Mouse (Mus musculus) right cerebral cortex, postnatal 4 days (tissue): ENCODE results near the gene Lat2.
"Not testable (repeated sequence)": the region's sequence is repeated elsewhere in the genome, so short reads cannot be mapped to it uniquely, and the experiment has no call there.

Source experiments
- DNase-seq: peaks from one replicate; pipeline ENCODE4 v3.0.0-alpha.2; 2022

Gene Lat2

DNA sequence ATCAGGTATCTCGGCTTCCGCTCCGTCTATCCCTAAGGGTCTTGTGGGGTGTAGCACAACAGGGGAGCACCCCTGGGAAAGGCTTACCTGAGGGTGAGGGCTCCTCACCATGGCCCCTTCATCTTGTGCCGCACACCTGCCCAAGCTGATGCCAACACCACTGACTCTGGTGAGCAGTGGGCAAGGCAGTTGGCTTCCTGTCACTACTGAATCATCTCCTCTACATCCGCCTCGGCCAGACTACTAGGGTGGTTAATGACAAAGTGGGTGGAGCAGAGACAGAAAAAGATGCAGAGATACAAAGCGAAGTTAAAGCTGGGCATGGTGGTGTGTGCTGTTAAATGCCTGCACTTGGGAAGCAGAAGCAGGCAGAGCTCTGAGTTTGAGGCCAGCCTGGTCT, at the start of gene Lat2:
TSS of gene Lat2 (minus strand) at position 224 of the 400 bp plus-strand sequence.
- no peak for DNase-seq

DNA sequence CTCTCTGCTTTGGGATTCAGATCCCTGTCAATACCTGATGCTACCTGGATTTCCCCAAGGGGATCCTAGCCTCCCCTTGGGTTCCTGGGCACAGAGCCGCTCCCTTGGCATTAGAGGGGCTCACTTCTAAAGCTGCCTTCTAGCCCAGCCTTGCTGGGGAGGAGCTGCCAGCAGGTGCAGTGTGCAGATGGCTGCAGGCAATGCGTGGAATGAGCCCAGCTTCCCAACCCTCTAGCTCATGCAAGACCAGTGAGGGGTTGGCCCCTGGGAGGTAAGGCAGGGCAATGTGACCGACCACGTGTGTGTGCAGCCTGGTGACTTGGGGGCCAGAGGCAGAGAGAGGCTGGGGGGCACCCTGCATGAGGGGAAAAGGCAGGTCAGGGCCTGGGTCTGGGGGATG, 41.9 kb upstream of the Lat2 start:
- no peak for DNase-seq

DNA sequence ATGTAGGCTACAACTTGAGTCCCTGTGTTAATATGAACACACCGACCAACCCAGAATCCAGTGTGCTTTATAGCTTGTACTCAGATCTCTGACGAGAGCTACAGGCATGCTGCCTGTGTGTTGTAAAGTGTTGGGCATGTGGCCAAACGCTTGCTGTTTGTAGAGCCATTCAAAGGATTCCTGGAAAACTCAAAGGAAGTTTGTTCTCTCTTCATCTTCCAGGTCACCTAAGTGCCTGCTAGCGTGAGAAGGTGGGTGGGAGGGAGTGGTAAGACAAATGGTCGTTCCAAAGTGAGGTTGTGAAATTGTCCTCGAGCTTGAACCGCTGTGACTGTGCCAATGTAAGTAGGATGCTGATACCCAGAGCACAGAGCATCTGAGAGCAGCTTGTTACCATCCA, 37.2 kb upstream of the Lat2 start:
- DNase-seq = peak; percentile 52

DNA sequence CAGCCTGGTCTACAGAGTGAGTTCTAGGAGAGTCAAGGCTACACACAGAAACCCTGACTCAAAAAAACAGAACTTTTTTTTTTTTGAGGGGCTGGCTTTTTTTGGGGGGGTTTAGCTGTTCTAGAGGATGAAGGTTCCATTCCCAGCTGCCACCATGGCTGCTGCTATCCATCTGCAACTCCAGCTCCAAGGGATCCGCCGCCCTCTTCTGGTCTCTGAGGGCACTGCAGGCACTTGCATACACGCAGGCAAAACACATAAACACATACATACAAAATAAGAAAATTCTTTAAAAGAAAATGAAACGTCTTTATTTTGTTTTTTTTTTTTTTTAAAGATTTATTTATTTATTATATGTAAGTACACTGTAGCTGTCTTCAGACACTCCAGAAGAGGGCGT, 36.1 kb upstream of the Lat2 start:
- DNase-seq = peak; percentile 66

DNA sequence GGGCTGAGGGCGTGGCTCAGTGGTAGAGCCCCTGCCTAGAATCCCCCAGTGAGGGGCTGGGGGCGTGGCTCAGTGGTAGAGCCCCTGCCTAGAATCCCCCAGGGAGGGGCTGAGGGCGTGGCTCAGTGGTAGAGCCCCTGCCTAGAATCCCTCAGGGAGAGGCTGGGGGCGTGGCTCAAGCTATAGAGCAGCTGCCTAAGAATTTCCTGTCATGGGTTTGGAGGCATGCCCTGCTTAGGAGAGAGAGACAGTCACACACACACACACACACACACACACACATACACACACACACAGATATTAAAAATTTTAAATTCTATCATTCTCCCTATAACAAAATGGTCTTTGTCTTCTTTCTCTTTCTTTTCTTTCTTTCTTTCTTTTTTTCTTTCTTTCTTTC, 34.2 kb upstream of the Lat2 start:
- DNase-seq = not testable (repeated sequence)

DNA sequence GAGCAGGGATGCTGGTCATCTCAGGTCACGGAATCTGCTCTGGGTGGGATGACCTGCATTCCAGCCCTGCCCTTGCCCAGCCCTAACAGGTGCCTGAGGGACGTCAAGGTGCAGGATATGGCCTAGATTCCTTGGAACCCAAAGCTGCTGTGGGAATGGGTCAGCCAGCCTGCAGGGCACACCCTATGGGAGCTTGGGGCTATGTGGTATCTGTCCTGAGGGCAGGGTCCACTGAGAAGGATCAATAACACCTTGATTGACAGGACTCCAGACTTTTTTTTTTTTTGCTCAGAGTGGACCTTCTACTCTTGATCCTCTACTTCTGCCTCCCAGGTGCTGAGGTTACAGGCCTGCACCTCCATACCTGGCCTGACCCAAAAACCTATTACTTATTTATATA, 32.6 kb upstream of the Lat2 start:
- no peak for DNase-seq

DNA sequence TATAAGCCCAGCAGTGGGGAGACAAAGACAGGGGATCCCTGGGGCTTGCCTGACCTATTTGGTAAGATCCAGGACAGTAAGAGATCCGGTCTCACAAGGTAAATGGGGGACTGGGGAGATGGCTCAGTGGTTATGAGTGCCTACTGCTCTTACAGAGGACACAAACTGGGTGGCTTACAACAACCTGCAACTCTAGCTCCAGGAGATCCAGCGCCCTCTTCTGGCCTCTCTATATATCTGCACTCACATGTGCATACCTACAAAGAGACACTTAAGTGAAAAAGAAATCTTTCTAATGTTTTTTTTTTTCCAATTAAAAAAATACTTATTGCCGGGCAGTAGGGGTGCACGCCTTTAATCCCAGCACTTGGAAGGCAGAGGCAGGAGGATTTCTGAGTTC, 31.6 kb upstream of the Lat2 start:
- no peak for DNase-seq

DNA sequence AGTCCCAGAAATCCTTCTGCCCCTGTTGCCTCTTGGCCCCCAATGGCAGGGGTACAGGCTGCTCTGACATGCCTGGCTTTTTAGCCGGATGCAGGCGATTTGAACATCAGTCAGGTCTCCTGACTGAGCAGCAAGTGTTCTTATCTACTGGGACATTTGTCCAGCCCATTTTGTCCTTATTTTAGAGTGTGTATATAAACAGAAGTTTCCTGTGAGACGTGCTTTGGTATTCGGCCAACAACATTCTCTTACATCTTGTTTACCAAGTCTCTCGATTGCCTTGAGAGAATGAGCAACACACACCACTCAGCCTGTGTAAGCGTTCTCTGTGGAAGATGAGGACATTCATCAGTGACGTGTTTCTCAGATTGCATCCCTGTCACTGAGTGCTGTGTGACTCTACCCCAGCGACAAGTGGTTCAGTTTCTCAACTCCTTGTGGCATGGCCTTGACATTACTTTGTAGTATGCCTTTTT, 29.9 kb upstream of the Lat2 start:
- DNase-seq = no peak

DNA sequence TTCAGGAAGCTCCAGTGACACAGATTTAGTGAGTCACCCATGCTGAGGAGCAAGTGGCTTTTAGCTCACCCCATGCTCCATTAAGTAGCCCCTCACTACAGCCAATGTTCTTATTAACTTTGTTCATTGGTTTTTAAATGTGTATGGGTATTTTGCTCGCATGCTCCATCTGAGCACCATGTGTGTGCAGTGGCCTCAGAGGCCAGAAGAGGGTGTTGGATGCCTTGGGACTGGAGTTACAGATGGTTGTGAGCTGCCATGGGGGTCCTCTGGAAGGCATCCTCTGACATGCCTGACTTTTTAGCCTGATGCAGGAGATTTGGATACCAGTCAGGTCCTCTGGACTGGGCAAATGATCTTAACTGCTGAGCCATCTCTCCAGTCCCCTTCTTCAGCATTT, 29.3 kb upstream of the Lat2 start:
- no peak for DNase-seq

DNA sequence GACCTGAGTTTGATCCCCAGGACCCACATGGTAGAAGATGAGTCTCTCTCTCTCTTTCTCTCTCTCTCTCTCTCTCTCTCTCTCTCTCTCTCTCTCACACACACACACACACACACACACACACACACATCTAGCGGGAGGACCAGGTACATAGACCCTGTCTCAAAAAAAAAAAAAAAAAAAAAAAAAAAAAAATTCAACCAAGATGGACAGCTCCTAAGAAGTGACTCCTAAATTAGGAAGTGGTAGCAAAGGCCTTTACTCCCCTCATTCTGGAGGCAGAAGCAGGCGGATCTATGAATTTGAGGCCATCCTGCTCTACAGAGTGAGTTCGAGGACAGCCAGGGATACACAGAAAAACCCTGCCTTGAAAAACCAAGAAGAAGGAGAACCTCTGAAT, 25.5 kb upstream of the Lat2 start:
- no peak for DNase-seq

DNA sequence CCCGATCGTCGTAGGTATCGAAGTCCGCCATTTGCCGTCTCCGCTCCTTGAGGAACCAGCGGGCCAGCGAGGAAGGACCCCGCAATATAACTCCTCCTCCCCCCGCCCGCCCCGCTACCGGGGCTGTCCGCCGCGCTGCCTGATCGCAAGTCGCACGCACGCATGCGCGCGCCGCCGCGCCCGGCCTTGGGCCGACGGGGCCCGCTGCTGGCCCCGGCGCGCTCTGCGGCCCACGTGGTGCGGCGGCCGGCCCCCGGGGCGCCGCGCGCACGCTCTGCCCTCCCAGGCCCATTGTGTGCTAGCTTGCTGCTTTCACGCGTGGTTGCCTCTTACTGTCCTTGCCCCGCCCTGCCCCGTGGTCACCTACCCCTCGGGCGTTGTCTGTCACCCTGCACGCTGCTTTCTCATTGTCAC, 24.5 kb upstream of the Lat2 start, which contains the start of gene Eif4h:
TSS of gene Eif4h (minus strand) at position 222 of the 414 bp plus-strand sequence.
- peak; percentile 98 for DNase-seq

DNA sequence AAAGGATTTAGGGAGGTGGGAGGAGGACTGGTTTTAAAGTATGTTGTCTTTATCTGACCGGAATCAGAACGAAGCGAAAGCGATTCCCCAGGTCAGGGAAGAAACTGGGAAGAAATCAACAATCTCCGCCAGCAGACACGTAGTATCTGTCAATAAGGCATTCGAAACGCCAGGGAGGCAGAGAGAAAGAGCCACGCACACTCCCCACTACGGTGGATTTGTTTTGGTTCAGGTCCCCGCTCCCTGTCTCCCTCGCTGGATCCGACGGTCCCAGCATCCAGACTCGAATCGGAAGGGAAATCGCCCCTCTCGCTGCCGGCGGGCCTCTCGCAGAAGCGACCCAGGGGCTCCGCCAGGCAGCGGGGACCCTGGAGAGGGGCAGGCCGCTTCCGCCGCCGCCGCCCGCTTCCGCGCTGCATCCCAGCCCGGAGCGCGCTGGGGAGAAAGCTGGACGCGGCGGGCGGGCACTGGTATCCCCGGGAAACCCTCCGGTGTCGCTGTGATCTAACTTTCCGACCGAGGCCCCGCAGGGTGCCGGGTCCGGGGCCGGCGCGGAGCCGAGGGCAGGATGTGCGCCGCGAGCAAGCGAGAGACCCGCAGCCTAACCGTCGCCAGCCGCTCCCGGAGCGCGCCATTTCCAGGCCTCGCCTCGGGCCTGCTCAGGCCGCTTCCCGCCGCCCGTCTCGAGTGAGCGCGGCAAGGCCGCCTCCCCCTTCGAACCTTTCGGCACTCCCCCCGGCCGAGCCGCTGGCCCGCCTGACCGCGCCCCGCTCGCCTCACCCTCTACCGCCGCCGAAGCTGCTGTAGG, 23.8 kb upstream of the Lat2 start:
- no peak for DNase-seq

DNA sequence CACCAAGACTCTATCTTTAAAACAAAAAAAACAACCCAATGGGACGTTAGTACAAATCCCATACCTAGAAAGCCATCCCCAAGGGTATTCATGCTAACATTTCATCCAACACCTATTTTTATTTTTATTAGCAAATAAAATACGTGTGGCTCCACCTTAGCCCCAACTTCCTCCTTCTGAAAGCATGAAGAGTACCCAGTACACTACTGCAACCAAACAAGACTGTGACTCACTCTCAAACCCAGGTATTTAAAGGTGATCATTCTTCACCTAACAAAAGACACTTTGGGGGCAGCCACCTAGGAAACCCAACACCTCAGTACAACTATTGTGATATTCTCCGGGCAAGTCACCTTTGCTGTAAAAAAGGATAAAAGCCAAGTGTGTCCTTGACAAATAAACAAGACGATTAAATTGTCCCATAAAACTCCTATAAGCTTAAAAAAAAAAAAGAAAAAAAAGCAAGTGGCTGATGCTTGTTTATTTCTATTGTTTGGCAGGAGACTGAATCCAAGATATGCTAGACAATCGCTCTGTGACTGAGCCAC, 23.1 kb upstream of the Lat2 start:
- no peak for DNase-seq

DNA sequence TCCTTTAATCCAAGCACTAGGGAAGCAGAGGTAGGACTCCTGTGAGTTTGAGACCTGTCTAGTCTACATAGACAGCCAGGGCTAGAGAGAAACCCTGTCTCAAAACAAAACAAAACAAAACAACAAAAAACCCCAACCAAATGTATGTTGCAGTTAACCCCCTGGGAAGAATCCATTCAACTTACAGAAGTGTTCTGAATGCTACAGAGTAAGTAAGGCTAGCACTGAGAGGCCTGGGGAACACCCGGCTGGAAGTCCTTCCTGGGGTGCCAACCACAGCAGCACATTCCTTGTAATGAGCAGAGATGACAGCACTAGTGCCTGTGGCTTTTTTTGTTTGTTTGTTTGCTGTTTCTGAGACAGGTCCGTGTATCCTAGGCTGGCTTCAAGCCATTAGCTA, 18.0 kb upstream of the Lat2 start:
- DNase-seq = no peak

DNA sequence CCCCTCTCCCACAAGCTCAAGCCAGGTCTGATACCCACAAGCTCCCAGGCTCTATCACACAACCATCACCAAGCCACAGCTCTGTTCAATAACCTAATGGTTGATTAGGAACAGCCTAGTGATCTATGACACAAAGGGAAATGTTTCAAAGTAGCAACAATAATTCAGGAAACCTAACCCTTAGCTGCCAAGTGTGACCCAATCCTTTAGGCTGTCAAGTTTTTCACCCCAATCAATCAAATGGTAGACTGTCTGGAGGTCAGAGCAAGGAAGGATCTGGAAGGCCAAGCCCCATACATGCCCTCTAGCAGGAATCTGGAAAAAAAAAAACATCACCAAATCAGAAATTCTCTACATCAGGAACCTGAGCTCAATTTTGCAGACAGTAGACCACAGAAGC, 16.0 kb upstream of the Lat2 start:
- no peak for DNase-seq

DNA sequence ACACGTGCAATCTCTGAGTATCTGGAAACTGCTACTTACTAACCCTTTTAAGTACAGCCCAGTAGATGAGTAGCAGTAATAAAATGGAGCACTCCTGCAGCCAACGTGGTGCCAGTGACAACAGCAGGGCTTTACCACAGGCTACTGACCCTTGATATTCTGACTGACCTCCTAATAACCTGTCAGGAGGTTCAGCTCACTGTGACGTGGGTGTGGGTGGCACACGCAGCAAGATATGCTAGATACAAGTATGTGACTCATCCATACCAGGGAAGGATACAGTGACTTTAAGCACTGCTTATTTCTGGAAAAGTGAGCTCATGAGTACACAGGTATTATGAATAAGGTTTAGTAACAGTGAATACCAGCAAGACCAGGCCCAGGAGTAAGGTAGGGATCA, 14.7 kb upstream of the Lat2 start:
- DNase-seq = no peak

DNA sequence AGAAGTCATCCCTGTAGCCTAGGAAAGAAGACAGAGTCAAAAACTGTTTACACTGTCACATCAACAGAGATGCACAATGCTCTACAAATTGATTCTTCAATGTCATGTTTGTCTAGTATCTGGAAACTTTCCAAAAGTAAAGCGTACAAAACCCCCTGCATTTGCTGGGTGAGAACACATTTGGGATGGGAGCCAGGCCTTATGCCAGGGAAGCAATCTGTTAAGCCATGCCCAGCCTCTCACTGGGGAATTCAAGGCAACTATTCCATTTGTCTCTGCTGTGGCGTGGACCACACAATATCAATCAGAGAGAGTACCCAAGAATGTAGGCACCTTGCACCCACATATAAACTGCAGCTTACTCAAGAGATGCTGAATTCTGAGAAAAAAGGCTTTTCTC, 7.2 kb upstream of the Lat2 start:
- DNase-seq = peak; percentile 59

DNA sequence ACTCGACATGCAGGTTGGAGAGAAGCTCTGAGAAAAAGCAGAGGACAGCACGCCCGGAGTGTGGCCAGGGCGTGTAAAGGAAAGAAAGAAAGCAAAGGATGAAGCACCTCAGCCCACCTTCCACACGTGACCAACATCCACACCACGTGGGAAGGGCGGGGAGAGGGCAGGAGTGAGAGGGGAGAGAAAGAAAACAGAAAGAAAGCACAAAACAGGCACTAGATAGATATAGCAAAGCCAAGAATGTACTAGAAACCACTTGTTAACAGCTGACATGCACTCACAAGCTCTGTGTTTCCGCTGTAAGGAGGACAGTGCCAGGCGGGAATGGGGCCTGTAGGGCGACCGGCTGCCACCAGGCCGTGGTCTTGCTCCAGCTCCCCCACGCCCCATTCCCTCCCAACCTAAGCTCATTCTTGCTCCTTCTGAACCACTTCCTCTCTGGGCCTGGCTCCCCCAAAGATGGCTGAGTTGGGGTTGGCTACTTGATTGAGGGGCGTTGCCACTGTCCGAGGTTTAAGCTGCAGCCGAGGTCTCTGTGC, 6.3 kb upstream of the Lat2 start:
- DNase-seq = no peak

DNA sequence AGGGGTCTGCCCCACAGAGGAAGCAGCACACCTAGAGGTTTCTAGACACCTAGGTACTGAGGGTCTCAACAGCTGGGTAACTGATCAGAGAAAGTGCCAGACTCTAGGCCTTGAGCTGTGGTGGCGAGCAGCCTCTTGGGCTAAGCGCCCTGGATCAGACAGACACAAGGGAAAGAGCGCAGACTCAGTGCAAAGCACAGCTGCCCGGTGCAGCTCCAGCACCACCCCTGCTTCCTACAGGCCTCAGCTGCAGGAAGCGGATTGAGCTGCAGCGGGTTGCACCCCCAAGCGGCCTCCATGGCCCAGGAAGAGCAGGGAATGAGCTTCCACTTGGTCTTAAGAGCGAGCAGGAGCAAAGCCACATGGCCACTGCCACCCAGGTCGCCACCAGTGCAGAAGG, 5.6 kb upstream of the Lat2 start:
- no peak for DNase-seq

DNA sequence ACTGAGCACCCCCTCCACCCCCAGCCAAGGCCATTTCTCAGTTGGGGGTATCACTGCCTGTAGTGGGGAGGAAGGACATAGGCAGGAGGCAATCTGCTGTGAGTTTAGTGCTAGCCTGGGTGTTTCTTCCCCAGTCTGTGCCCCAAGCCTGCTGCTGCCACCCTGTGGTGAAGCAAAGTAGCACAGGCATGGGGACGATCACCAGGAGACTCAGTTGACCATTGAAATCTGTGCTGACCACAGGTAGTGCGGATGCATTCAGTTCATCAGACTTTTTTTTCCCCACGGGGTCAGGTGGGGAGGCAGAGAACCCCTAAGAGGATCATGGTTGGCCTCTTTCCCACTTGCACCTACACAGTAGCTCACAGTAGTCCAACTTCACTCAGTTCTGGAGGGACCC, 2.2 kb upstream of the Lat2 start:
- peak; percentile 50 for DNase-seq

DNA sequence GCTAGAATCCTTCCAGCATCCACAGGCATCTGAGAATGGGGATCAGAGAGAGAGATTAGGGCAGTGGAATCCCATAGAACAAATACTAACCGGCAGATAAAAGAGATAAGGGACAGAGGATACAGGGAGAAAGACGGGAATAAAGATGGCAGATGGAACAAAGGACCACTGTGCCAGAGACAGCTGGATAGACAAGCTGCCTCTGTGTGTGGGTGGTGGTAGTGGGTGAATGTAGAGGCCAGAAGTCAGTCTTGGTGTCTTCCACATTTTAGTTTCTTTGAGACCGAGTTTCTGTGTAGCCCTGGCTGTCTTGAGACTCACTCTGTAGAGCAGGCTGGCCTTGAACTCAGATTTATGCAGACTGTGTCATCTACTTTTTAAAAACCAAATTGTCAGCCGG, 955 bp upstream of the Lat2 start:
- DNase-seq = no peak

DNA sequence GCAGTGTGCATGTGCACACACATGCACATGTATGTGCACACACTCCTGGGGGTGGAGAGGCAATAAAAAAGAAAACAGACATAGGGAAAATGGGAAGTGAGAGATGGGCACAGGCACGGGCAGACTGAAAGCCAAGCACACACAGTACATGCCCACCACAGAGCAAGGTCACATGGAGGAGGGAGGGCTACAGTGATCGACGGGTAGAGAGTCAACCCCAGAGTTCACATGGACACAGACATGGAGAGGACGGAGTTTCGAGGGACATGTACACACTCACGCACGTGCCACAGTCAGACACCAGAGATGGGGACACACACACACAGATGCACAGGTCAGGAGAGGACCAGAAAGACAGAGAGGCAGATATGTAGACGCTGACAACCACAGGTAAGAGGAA, 555 bp upstream of the Lat2 start:
- no peak for DNase-seq

DNA sequence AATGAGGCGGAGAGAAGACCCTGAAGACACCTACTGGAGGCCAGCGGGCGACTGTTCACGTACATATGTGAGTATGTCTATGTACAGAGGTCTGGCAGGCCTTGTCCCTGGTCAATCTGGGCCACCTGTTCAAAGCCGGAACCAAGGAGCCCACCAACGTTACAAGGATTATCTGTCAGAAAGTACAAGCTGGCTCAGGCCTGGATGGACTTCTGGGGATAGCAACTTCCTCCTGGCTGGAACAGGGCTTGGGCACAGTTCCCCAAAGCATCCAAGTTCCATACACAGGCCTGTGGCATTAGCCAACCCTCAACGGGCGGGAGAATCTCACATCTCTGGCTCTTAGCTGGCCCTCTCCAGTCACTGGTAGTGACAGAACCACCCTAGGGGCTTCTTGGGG, 529 bp downstream of the Lat2 start:
- DNase-seq = no peak

DNA sequence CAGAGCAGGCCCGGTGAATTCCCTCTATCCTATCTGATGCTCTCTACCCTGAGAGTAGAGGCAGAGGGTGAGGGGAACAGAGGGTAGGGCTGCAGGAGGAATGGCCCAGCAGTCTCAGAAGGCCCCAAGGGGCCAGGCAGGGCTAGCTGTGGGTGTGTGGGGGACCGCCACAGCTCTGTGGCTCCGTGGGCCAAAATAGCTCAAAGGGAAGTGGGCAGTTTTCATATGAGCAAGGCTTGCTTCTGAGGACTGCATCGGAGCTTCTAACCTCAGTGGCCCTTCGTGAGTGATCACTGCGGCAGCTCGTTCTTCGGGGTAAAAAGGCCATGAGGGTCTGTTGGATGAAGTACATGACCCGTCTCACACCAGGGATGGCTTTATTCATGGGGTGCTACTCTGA, 1.1 kb downstream of the Lat2 start:
- no peak for DNase-seq
